Mouse (Mus musculus): ENCODE results near the gene Mtus2. TPM values are rescaled to one million over a fixed set of nuclear protein-coding genes. Genes with fewer than 3 reads are reported as not detected.

Gene Mtus2
- polyA plus RNA-seq, 3 experiments from 2014 or later: 1.9 to 10.2 (median 2.5) TPM

GRCm38 (mm10) chr5:148049304-148049703, 92.2 kb downstream of the Mtus2 start:
- no peak for ATAC-seq

- no peak for ATAC-seq
Measured at GRCm38 (mm10) chr5:148052846-148053608, 95.9 kb downstream of the Mtus2 start.

DNA sequence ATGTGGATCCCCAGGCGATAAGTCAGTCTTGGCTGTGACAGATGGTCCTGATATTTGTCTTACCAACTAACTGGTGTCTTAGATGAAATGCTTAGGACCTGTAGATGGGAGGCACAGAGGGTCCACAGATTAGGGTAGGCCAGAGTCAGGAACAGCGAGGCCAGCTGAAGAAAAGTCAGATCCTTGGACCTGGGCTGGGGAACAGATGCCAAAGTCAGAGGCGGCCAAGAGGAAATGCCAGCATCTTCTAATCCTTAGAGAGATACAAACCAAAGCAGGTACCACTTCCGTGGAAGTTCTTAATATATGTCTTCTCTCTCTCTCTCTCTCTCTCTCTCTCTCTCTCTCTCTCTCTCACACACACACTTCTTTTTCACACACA, 96.5 kb downstream of the Mtus2 start:
- no peak for ATAC-seq

GRCm38 (mm10) chr5:148056831-148057230, 99.7 kb downstream of the Mtus2 start:
- ATAC-seq: no peak

GRCm38 (mm10) chr5:148057433-148057832, 100.3 kb downstream of the Mtus2 start:
- no peak for ATAC-seq

DNA sequence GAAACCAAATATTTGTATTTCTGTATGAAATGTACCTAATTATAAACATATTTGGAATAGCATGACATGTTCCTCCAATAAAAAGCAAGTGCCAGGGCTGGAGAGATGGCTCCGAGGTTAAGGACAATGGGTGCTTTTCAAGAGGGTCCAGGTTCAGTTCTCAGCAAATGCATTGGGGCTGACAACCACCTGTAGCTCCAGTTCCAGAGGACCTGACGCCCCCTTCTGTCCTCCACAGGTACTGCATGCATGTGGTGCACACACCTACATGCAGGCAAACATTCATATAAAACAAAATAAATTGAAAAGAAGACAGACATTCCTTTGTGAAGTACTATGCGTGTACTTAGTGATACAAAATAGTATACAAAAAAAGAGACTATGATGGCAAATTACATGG, 102.2 kb downstream of the Mtus2 start:
- no peak for ATAC-seq

DNA sequence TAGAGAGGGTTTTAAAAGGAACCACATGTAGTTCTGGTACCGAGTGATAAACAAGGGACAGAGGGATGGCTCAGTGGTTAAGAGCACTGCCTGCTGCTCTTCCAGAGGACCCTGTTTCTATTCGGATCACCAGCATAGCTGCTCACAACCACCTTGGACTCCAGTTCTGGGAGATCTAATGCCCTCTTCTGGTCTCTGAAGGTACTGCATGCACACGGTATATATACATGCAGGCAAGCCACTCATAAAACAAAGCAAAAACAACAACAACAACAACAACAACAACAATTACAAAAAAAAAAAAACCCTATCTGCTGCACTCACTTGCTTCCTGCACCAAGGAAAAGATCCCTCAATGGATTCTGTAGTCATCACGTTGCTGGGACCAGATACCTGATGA, 104.7 kb downstream of the Mtus2 start:
- ATAC-seq: no peak

GRCm38 (mm10) chr5:148063745-148064144, 106.6 kb downstream of the Mtus2 start:
- ATAC-seq: no peak

DNA sequence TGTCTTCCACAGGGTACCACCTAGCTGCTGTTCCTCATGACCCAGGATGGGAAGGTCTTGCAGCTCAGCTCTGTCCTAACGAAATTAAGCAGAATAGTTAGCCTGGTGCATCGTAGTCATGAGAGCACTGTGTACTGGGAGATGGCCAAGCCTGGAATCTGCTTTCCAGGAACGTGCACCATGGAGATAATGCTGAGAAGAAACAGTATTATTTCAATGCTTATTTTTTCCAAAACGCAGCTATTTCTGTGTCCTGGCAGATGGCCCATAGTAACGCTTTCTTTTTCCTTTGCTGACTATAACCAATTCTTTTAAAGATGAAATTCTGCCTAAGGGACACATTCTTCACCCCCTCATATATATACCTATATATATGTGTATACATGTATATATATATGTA, 108.1 kb downstream of the Mtus2 start:
- ATAC-seq: no peak

DNA sequence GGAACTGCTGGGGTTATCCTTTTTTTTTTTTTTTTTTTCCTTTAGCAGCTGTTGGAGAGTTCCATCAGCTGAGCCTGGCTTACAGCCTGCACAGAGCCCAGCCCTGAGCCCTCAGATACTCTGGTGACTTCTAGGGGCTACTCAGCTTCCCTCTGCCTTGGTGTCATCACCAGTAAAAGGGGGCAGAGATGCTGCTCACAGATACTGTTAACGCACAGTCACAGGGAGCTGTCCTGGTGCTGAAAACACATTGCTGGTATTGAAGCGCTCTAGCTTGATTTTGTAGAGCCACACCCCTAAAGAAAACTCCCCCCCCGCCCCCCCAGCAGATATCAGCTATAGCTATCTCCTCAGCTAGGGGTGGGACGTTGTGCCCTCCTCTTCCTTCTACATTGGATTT, 112.8 kb downstream of the Mtus2 start:
- no peak for ATAC-seq

DNA sequence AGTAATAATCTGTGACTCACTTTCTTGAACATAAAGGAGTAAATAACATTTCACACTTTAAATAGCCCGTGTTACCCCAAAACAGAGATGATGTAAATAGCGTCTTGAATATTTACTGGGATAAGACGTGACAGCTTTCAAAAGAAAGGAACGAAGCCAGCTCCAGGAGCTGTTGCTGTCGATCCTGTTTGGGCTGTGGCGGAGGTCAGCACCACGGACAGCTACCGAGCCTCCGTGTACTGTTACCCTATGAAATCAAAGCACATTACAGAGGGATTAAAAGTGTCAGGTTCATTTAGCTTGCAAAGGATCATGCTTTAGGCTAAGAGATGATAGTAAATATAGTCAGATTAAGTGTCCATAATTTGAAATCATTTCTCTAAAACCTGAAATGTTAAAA, 114.7 kb downstream of the Mtus2 start:
- no peak for ATAC-seq

- ATAC-seq: no peak
Measured at GRCm38 (mm10) chr5:148073461-148073860, 116.3 kb downstream of the Mtus2 start.

GRCm38 (mm10) chr5:148079732-148080131, 122.6 kb downstream of the Mtus2 start:
- no peak for ATAC-seq

GRCm38 (mm10) chr5:148083541-148083940, 126.4 kb downstream of the Mtus2 start:
- ATAC-seq: no peak

DNA sequence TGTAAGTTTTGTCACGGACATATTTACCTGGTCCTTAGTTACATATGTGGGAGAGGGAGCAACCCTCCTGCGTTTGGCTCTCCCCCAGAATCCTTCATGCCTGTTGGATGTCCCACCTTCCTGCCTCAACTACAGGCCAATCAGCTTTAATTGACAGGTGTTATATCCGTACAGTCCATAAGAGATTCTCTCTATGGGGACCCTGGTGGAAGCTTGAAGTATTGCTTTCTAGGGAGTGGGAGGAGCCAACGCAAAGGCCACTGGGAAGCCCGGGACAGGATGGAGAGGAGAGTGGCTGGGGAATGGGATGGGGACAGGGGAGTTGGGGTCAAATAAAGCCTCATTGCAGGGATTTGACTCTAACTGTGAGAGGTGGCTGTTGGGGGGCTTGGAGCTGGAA, 127.6 kb downstream of the Mtus2 start:
- ATAC-seq: no peak

DNA sequence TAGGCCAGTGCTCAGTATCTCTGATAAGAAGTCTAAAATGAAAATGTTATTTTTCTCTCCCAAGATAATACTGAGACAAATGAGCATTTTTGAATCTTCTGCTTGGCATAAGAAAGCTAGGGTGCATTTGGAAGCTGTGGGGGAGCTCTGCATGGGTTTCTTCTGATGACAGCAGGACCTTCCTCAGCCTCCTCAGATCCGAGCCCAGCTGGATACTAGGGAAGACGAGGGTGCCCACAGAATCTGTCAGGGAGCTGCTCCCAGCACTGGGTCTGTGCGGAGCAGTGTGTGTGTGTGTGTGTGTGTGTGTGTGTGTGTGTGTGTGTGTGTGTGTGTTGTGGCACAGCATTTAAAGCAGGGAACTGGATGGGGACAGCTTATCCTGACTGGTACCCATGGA, 130.7 kb downstream of the Mtus2 start:
- ATAC-seq: no peak

GRCm38 (mm10) chr5:148090191-148090821, 133.2 kb downstream of the Mtus2 start:
- ATAC-seq: no peak

GRCm38 (mm10) chr5:148094640-148095039, 137.5 kb downstream of the Mtus2 start:
- ATAC-seq: no peak

DNA sequence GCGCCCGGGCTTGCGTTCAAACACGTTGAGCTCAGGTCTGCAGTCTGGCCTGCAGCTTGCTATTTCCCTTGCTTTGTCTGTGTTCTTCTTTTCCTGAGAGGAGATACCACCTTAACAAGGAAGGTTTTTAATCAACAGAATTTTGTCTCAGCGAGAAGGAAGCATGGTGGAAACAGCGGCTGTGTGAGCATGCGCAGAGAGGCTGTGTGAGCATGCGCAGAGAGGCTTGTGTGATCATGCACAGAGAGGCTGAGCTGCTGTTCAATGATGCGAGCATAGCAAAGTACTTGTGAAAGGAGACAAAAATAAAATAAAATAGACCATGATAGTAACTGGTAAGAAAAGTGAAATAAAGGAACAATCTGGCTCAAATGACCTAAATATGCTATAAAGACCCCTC, 142.2 kb downstream of the Mtus2 start:
- no peak for ATAC-seq

GRCm38 (mm10) chr5:148107324-148107723, 150.2 kb downstream of the Mtus2 start:
- ATAC-seq: no peak

DNA sequence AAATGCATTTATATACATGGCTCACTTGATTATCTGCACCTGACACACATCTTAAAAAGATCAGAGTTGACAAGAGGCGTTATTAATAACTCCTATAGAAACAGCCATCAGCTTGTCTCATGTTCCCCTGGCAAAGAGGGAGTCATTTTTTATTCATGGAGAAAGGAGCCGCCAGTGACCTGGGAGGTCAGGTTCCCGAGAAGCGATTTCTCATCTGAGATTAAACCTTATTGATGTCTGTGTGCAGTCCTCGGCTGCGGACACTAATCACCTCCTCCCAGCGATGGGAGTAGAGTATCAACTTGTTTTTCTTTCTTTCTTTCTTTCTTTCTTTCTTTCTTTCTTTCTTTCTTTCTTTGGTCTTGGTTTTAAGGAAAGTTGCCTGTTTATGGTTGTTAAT, 150.8 kb downstream of the Mtus2 start:
- ATAC-seq: no peak

GRCm38 (mm10) chr5:148108314-148108713, 151.2 kb downstream of the Mtus2 start:
- no peak for ATAC-seq

GRCm38 (mm10) chr5:148115207-148115817, 158.2 kb downstream of the Mtus2 start:
- ATAC-seq: no peak

DNA sequence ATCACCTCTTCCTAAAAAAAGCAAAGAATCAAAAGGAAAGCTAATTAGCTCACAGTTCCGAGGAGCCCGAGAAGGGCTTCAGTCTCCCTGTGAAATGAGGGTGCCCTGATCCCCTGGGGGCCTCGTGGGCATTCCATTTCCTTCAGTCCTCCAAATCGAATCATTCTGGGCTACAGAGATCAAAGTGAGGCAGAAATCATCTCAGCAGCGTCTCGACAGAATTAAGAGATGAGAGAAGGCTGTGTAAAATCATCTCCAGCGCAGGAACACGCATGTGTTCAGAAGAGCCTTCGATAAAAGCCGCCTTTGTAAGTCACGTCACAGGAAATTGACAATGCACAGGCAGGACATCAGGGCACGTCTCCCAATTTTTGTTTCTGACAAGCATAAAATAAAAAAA, 167.2 kb downstream of the Mtus2 start:
- ATAC-seq: no peak

All from inflammation-experienced regulatory T-cells, adult 6 months (primary cell).